Mouse (Mus musculus): Measurements from ENCODE around the gene Pold1. TPM values are rescaled to one million over a fixed set of nuclear protein-coding genes. Genes with fewer than 3 reads are reported as not detected.

The Pold1 gene
- total RNA-seq, 1 experiment, result 108 TPM

DNA sequence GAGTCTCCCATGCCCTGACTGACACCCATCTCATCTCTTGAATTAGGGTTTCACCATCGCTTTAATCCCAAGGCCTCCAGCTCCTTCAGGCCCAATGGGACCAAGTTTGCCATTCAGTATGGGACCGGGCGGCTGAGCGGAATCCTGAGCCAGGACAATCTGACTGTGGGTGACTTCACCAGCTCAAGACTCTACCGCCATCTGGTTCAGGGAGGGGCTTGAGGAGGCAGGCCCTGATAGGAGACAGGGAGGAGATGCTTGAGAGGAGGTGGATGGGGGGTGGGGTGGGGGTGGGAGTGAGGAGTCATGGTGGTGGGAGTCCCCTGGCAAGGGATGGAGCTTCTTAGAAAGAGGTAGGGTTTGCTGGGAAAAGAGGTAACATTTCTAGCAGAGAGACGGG, 33.0 kb upstream of the Pold1 start:
- Histone ChIP-seq H3K9me3 (ENCODE audit: control insufficient read depth, insufficient read depth, low read depth, low read length) (no peaks in the 10 kb centered on the region), H3K4me3 (ENCODE audit: insufficient read depth in 1 of 2, low read depth in 1 of 2, low read length in 2 of 2, poor library complexity in 1 of 2, severe bottlenecking in 1 of 2) (no peak overlapping the region), H3K4me1 (ENCODE audit: control insufficient read depth in 2 of 2, insufficient read depth in 2 of 2, low read length in 2 of 2, poor library complexity in 1 of 2) (peaks cover 0 to 6% of the 10 kb centered on the region in 2 experiments; a peak in 1 of 4 replicates), H3K36me3 (ENCODE audit: control insufficient read depth, insufficient read depth, low read length, poor library complexity, severe bottlenecking) (no peaks in the 10 kb centered on the region), H3K27ac (ENCODE audit: insufficient read depth, low read depth, low read length, poor library complexity, severe bottlenecking) (no peak overlapping the region), H3K9ac (ENCODE audit: insufficient read depth, low read depth, low read length, poor library complexity, severe bottlenecking) (no peak overlapping the region)
- in situ Hi-C loops (cut with MboI; ENCODE audit: low sequenced_read_pairs in 2 of 2, unreplicated experiment in 2 of 2), result no loop called here
- TF ChIP-seq ZNF384 (IDR thresholded peaks at IDR 0.05; ENCODE audit: low read depth, low read length), result no peak
- no peak for DNase-seq (ENCODE audit: low read depth, low spot score)

DNA sequence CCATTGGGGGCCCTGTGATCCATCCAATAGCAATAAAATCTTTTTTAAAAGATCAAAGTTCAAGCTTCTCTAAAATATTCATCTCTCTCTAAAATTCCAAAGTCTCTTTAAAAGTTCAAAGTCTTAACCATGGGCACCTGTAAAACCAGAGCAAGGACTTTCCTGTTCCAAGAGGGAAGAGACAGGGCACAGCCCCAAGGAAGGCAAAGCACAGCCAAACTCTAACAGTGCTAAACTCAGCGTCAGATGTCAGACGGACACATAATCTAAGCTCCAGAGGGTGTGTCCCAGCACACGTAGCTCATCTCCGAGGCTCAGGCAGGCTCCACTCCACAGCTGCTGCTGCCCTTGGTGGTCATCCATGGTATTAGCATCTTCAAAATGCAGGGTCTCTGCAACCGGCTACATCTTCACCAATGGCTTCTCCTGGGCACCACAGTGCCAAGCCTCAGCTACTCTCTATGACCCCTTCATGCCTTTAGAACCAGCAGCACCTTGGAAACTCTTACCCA, 27.7 kb upstream of the Pold1 start:
- Histone ChIP-seq H3K9me3 (ENCODE audit: control insufficient read depth, insufficient read depth, low read depth, low read length) (no peaks in the 10 kb centered on the region), H3K9ac (ENCODE audit: insufficient read depth, low read depth, low read length, poor library complexity, severe bottlenecking) (no peak overlapping the region), H3K27ac (ENCODE audit: insufficient read depth, low read depth, low read length, poor library complexity, severe bottlenecking) (no peak overlapping the region), H3K36me3 (ENCODE audit: control insufficient read depth, insufficient read depth, low read length, poor library complexity, severe bottlenecking) (no peaks in the 10 kb centered on the region), H3K4me3 (ENCODE audit: insufficient read depth in 1 of 2, low read depth in 1 of 2, low read length in 2 of 2, poor library complexity in 1 of 2, severe bottlenecking in 1 of 2) (no peak overlapping the region), H3K4me1 (ENCODE audit: control insufficient read depth in 2 of 2, insufficient read depth in 2 of 2, low read length in 2 of 2, poor library complexity in 1 of 2) (peaks cover 0 to 14% of the 10 kb centered on the region in 2 experiments; a peak in 2 of 4 replicates)
- no peak for DNase-seq (ENCODE audit: low read depth, low spot score)
- TF ChIP-seq ZC3H11A (IDR thresholded peaks at IDR 0.05; ENCODE audit: borderline replicate concordance, low read depth, low read length) (no peak), ZNF384 (IDR thresholded peaks at IDR 0.05; ENCODE audit: low read depth, low read length) (no peak), CHD2 (IDR thresholded peaks at IDR 0.05; ENCODE audit: low read depth, low read length) (no peak), MAFK (IDR thresholded peaks at IDR 0.05; ENCODE audit: insufficient read depth, low read depth, low read length) (no peak), HCFC1 (IDR thresholded peaks at IDR 0.05; ENCODE audit: borderline replicate concordance, insufficient read depth, low read length) (no peak)
- in situ Hi-C loops (cut with MboI; ENCODE audit: low sequenced_read_pairs in 2 of 2, unreplicated experiment in 2 of 2), result no loop called here

DNA sequence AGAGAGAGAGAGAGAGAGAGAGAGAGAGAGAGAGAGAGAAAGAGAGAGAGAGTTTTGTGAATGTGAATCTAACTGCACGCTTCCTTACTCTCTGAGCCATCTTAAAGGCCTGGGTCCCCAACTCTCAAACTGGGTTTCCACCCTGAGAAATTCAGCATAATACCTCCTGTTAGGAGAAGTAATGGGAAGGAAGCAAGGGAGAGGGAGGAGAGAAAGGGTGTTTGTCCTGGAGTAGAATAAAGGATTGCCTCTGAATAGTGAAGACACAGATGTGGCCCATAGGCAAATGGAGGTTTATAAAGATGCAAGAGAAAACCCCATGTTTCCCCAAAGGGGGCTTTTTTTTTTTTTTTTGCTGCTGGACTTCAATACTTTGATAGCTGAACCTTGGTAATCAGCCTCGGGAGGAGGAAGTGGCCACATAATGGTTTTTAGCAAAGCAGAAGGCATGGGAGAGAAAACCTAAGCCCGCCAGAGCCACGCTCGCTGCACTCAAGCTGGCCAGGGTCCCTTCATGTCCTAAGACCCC, 24.4 kb upstream of the Pold1 start:
- no peak overlapping the region for H3K9ac ChIP-seq (ENCODE audit: insufficient read depth, low read depth, low read length, poor library complexity, severe bottlenecking)
- no peaks in the 10 kb centered on the region for H3K9me3 ChIP-seq (ENCODE audit: control insufficient read depth, insufficient read depth, low read depth, low read length)
- in situ Hi-C loops (cut with MboI; ENCODE audit: low sequenced_read_pairs in 2 of 2, unreplicated experiment in 2 of 2), result no loop called here
- H3K36me3 ChIP-seq (ENCODE audit: control insufficient read depth, insufficient read depth, low read length, poor library complexity, severe bottlenecking), result no peaks in the 10 kb centered on the region
- H3K4me3 ChIP-seq (ENCODE audit: insufficient read depth in 1 of 2, low read depth in 1 of 2, low read length in 2 of 2, poor library complexity in 1 of 2, severe bottlenecking in 1 of 2), result no peak overlapping the region
- TF ChIP-seq HCFC1 (IDR thresholded peaks at IDR 0.05; ENCODE audit: borderline replicate concordance, insufficient read depth, low read length), result no peak
- TF ChIP-seq ZC3H11A (IDR thresholded peaks at IDR 0.05; ENCODE audit: borderline replicate concordance, low read depth, low read length), result no peak
- TF ChIP-seq ZNF384 (IDR thresholded peaks at IDR 0.05; ENCODE audit: low read depth, low read length), result no peak
- no peak for TF ChIP-seq MAFK (IDR thresholded peaks at IDR 0.05; ENCODE audit: insufficient read depth, low read depth, low read length)
- TF ChIP-seq CHD2 (IDR thresholded peaks at IDR 0.05; ENCODE audit: low read depth, low read length), result no peak
- H3K4me1 ChIP-seq (ENCODE audit: control insufficient read depth in 2 of 2, insufficient read depth in 2 of 2, low read length in 2 of 2, poor library complexity in 1 of 2), result peaks cover 0 to 24% of the 10 kb centered on the region in 2 experiments; a peak in 2 of 4 replicates
- DNase-seq (ENCODE audit: low read depth, low spot score), result no peak
- H3K27ac ChIP-seq (ENCODE audit: insufficient read depth, low read depth, low read length, poor library complexity, severe bottlenecking), result no peak overlapping the region

DNA sequence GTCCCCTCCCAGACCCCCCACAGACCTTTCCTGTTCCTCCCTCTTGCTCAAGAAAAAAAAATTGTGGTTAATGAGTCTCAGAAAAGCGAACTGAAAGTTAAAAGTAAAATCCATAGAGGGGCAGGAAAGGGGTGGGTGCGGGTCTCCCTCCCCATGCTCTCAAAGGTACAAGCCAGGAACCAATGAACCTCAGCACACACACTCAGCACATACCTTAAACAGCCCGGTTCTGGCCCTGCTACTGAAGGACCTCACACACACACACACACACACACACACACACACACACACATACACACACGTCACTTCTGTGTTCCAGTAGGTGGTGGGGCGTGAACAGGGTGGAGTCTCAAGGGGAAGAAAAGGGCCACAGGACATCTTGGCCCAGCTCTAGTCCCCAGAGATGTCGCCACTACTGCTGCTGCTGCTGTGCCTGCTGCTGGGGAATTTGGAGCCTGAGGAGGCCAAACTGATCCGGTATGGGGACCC, 23.6 kb upstream of the Pold1 start, which contains the start of gene Napsa:
Napsa (plus strand) TSS at position 168 of the 489 bp plus-strand sequence.
- Histone ChIP-seq H3K9me3 (ENCODE audit: control insufficient read depth, insufficient read depth, low read depth, low read length) (no peaks in the 10 kb centered on the region), H3K4me3 (ENCODE audit: insufficient read depth in 1 of 2, low read depth in 1 of 2, low read length in 2 of 2, poor library complexity in 1 of 2, severe bottlenecking in 1 of 2) (no peak within 1 kb of the TSS), H3K27ac (ENCODE audit: insufficient read depth, low read depth, low read length, poor library complexity, severe bottlenecking) (no peak within 1 kb of the TSS), H3K9ac (ENCODE audit: insufficient read depth, low read depth, low read length, poor library complexity, severe bottlenecking) (no peak within 1 kb of the TSS), H3K4me1 (ENCODE audit: control insufficient read depth in 2 of 2, insufficient read depth in 2 of 2, low read length in 2 of 2, poor library complexity in 1 of 2) (peaks cover 0 to 22% of the 10 kb centered on the region in 2 experiments; a peak in 2 of 4 replicates), H3K36me3 (ENCODE audit: control insufficient read depth, insufficient read depth, low read length, poor library complexity, severe bottlenecking) (no peaks in the 10 kb centered on the region)
- in situ Hi-C loops (cut with MboI; ENCODE audit: low sequenced_read_pairs in 2 of 2, unreplicated experiment in 2 of 2), result no loop called here
- DNase-seq (ENCODE audit: low read depth, low spot score), result no peak
- TF ChIP-seq ZNF384 (IDR thresholded peaks at IDR 0.05; ENCODE audit: low read depth, low read length) (no peak), MAFK (IDR thresholded peaks at IDR 0.05; ENCODE audit: insufficient read depth, low read depth, low read length) (no peak), ZC3H11A (IDR thresholded peaks at IDR 0.05; ENCODE audit: borderline replicate concordance, low read depth, low read length) (no peak), CHD2 (IDR thresholded peaks at IDR 0.05; ENCODE audit: low read depth, low read length) (no peak), HCFC1 (IDR thresholded peaks at IDR 0.05; ENCODE audit: borderline replicate concordance, insufficient read depth, low read length) (no peak)
